Mouse (Mus musculus) heart, embryonic 16.5 days (tissue): Measurements from ENCODE around the gene Ubap2. TPM values are rescaled to one million over a fixed set of nuclear protein-coding genes. Genes with fewer than 3 reads are reported as not detected.
A peak's percentile ranks its signal among the peaks of the same experiment; 100 is the strongest.

Experiments used
- ATAC-seq: fragments of 200-750 bp; cut with Nextera tagmentation; replicated peaks from 2 replicates; pipeline ENCODE4 v1.8.0; 2017; ENCODE audit warnings: moderate number of reproducible peaks; ENCODE audit not compliant: insufficient read depth, low FRiP score; ENCODE audit errors: extremely low read depth
- H3K27ac ChIP-seq: fragments of 300-500 bp; sonication (generic); 2 replicates; pipeline ENCODE4 v1.5.1; 2014; ENCODE audit warnings: mild to moderate bottlenecking, low read length, control low read depth, moderate library complexity
- H3K27me3 ChIP-seq: fragments of 300-500 bp; sonication (generic); 2 replicates; pipeline ENCODE4 v1.6.1; 2014; ENCODE audit warnings: low read length, mixed read lengths; ENCODE audit not compliant: control insufficient read depth, insufficient read depth
- H3K36me3 ChIP-seq: fragments of 300-500 bp; sonication (generic); 2 replicates; pipeline ENCODE4 v1.6.1; 2014; ENCODE audit not compliant: control insufficient read depth, insufficient read depth
- H3K4me1 ChIP-seq: fragments of 300-500 bp; sonication (generic); 2 replicates; pipeline ENCODE4 v1.6.1; 2014; ENCODE audit warnings: low read length, mixed read lengths; ENCODE audit not compliant: control insufficient read depth, insufficient read depth
- H3K4me2 ChIP-seq: fragments of 300-500 bp; sonication (generic); 2 replicates; pipeline ENCODE4 v1.6.1; 2014; ENCODE audit warnings: low read depth, mild to moderate bottlenecking, control low read depth, low read length
- H3K4me3 ChIP-seq: fragments of 300-500 bp; sonication (generic); 2 replicates; pipeline ENCODE4 v1.5.1; 2014; ENCODE audit warnings: mild to moderate bottlenecking, control low read depth, low read length
- H3K9ac ChIP-seq: fragments of 300-500 bp; sonication (generic); 2 replicates; pipeline ENCODE4 v1.6.1; 2014; ENCODE audit warnings: low read length, control low read depth
- H3K9me3 ChIP-seq: fragments of 300-500 bp; sonication (generic); replicated peaks from 2 replicates; pipeline ENCODE4 v1.6.1; 2016; ENCODE audit warnings: low read length; ENCODE audit not compliant: control insufficient read depth
- WGBS: fragments of 180-500 bp; shearing (Covaris S2); extraction: QIAGEN DNeasy Blood & Tissue Kit; methylation state at CpG from one replicate; pipeline ENCODE4 v1.1.7; 2014; 5-methylcytosine and 5-hydroxymethylcytosine counted together
- polyA plus RNA-seq: library from polyadenylated mRNA; unstranded; fragments of >200 nt; fragmentation: Nextera tagmentation; extraction: Ambion mirVana; gene quantifications from 2 replicates; pipeline ENCODE4 v1.2.1, GENCODE M21; 2015

Ubap2 gene
- polyA plus RNA-seq, 1 experiment from 2014 or later: 59.2 TPM

DNA sequence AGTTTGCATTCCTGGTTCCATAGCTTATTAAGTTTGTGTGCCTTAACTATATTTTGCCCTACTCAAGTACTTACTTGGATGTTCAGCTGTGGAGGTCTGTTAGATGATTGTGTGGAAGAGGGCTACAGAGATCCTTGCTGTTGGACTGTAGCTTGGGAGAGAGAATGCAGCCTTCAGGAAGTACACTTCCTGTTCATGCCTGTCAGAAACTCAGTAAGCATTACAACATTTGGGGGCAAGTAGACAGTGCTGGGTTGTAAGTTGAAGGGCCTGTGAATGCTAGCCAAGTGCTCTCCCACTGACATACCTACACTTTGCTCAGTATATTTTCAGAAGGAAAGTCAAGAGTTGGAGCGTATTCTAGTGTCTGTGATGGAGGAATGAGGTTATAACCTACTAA is 116.7 kb downstream of the Ubap2 start:
- Histone ChIP-seq H3K36me3 (no peaks in the 10 kb centered on the region), H3K4me2 (no peak overlapping the region), H3K4me3 (no peak overlapping the region), H3K27me3 (no peaks in the 10 kb centered on the region), H3K9ac (no peak overlapping the region), H3K9me3 (no peaks in the 10 kb centered on the region), H3K4me1 (peaks cover 11% of the 10 kb centered on the region), H3K27ac (no peak overlapping the region)
- ATAC-seq: no peak
- 86% methylated on average over 1 of the region's 1 CpGs for WGBS

DNA sequence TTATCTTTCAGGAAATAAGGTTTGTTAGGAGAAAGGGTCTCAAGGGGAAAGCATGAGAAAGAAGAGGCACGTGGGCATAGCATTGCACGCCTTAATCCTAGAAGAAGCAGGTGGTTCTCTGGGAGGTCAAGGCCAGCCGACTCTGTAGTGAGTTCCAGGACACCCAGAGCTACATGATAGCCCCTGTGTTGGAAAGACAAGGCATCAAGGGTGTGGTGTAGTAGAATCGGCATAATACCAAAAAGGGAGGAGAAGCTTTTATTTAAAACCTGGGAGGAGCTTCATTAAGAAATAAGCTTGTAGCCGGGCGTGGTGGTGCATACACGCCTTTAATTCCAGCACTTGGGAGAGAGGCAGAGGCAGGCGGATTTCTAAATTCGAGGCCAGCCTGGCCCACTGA is 118.0 kb downstream of the Ubap2 start:
- H3K4me1 ChIP-seq: peaks cover 11% of the 10 kb centered on the region
- H3K9ac ChIP-seq: no peak overlapping the region
- H3K4me2 ChIP-seq: no peak overlapping the region
- no peaks in the 10 kb centered on the region for H3K9me3 ChIP-seq
- WGBS: 77% methylated on average over 9 of the region's 9 CpGs
- no peak overlapping the region for H3K27ac ChIP-seq
- H3K4me3 ChIP-seq: no peak overlapping the region
- H3K36me3 ChIP-seq: no peaks in the 10 kb centered on the region
- no peak for ATAC-seq
- no peaks in the 10 kb centered on the region for H3K27me3 ChIP-seq

GRCm38 (mm10) chr4:41153146-41153545 is 121.8 kb downstream of the Ubap2 start:
- no peak overlapping the region for H3K4me2 ChIP-seq
- H3K36me3 ChIP-seq: no peaks in the 10 kb centered on the region
- H3K4me1 ChIP-seq: peaks cover 10% of the 10 kb centered on the region
- 81% methylated on average over 3 of the region's 3 CpGs for WGBS
- H3K27ac ChIP-seq: no peak overlapping the region
- ATAC-seq: 0 out of 2 replicates have a peak, but pooled peaks have one; percentile 28
- H3K27me3 ChIP-seq: no peaks in the 10 kb centered on the region
- no peak overlapping the region for H3K9ac ChIP-seq
- no peak overlapping the region for H3K4me3 ChIP-seq
- H3K9me3 ChIP-seq: no peaks in the 10 kb centered on the region

DNA sequence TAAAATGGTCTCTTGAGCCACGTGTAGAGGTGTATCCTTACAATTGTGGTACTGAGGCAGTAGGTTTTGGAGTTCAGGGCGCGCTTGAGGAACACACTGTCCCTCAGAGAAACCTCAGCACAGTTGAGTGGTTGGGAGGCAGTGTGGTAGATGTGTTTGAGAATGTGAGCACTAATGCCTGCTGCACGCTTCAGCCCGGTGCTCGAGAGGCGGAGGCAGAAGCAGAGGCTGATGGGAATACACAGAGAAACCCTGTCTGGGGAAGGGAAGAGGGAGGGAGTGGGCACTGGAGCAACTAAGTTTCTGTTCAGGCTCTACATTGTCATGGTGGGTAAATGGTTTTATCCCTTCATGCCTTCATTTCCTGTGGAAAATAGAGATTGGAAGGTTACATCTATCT is 123.8 kb downstream of the Ubap2 start:
- H3K4me2 ChIP-seq: no peak overlapping the region

GRCm38 (mm10) chr4:41149891-41150290 is 125.1 kb downstream of the Ubap2 start:
- no peaks in the 10 kb centered on the region for H3K4me1 ChIP-seq
- 85% methylated on average over 3 of the region's 3 CpGs for WGBS
- ATAC-seq: no peak
- no peaks in the 10 kb centered on the region for H3K27me3 ChIP-seq
- H3K36me3 ChIP-seq: no peaks in the 10 kb centered on the region
- H3K27ac ChIP-seq: no peak overlapping the region
- no peak overlapping the region for H3K4me2 ChIP-seq
- H3K9ac ChIP-seq: no peak overlapping the region
- H3K4me3 ChIP-seq: no peak overlapping the region
- H3K9me3 ChIP-seq: no peaks in the 10 kb centered on the region

More for the DNA sequence above, 123.8 kb downstream of the Ubap2 start:
- H3K27ac ChIP-seq: no peak overlapping the region
- no peak for ATAC-seq
- H3K27me3 ChIP-seq: no peaks in the 10 kb centered on the region
- no peak overlapping the region for H3K9ac ChIP-seq
- 96% methylated on average over 7 of the region's 7 CpGs for WGBS
- H3K4me1 ChIP-seq: 0 out of 2 replicates have a peak, but pooled peaks cover 1% of the 10 kb centered on the region
- no peaks in the 10 kb centered on the region for H3K36me3 ChIP-seq
- H3K4me3 ChIP-seq: no peak overlapping the region
- no peaks in the 10 kb centered on the region for H3K9me3 ChIP-seq

Other genes starting within 250 kb of the Ubap2 start
- 1.1 TPM in 2 replicates for gene Aqp7, start 227.0 kb downstream of the Ubap2 start, polyA plus RNA-seq
- gene Aqp3, start 177.0 kb downstream of the Ubap2 start, polyA plus RNA-seq: 1.6 and 1.7 TPM in 2 replicates
- 15.2 and 15.6 TPM in 2 replicates for gene Nol6, start 150.7 kb downstream of the Ubap2 start, polyA plus RNA-seq
- gene Ube2r2, start 139.4 kb downstream of the Ubap2 start, polyA plus RNA-seq: 68.0 and 69.7 TPM in 2 replicates
- 54.2 and 55.0 TPM in 2 replicates for gene Dcaf12, start 39.7 kb upstream of the Ubap2 start, polyA plus RNA-seq
- gene Ubap1, start 73.9 kb upstream of the Ubap2 start, polyA plus RNA-seq: 46.7 and 48.6 TPM in 2 replicates
- 3.4 and 4.8 TPM in 2 replicates for gene Kif24, start 189.7 kb upstream of the Ubap2 start, polyA plus RNA-seq
- 41.6 and 41.7 TPM in 2 replicates for gene Nudt2, start 190.0 kb upstream of the Ubap2 start, polyA plus RNA-seq
- 3.2 and 3.4 TPM in 2 replicates for gene AI464131, start 227.9 kb upstream of the Ubap2 start, polyA plus RNA-seq
- gene 1110017D15Rik, start 242.2 kb upstream of the Ubap2 start, polyA plus RNA-seq: 1.1 and 1.2 TPM in 2 replicates